Mouse (Mus musculus) forebrain, postnatal 0 days (tissue): ENCODE data around the gene Hdgfl3. TPM values are rescaled to one million over a fixed set of nuclear protein-coding genes. Genes with fewer than 3 reads are reported as not detected.

Source experiments
- ATAC-seq: fragments of 200-750 bp; cut with Nextera tagmentation; 2 replicates; pipeline ENCODE4 v1.8.0; 2017; ENCODE audit warnings: mild to moderate bottlenecking, moderate library complexity
- DNase-seq: peaks from one replicate; pipeline ENCODE4 v3.0.0-alpha.2; 2015
- H3K27ac ChIP-seq: fragments of 300-500 bp; sonication (generic); 2 replicates; pipeline ENCODE4 v1.5.1; 2014; ENCODE audit warnings: low read depth, mild to moderate bottlenecking, antibody characterized with exemption, low read length, moderate library complexity, mixed read lengths
- H3K27me3 ChIP-seq: fragments of 300-500 bp; sonication (generic); 2 replicates; pipeline ENCODE4 v1.6.1; 2014; ENCODE audit warnings: mild to moderate bottlenecking, low read length, mixed read lengths; ENCODE audit not compliant: insufficient read depth
- H3K36me3 ChIP-seq: fragments of 300-500 bp; sonication (generic); 2 replicates; pipeline ENCODE4 v1.6.1; 2014; ENCODE audit warnings: mild to moderate bottlenecking, moderate library complexity; ENCODE audit not compliant: insufficient read depth
- H3K4me1 ChIP-seq: fragments of 300-500 bp; sonication (generic); 2 replicates; pipeline ENCODE4 v1.6.1; 2014; ENCODE audit warnings: antibody characterized with exemption; ENCODE audit not compliant: insufficient read depth
- H3K4me2 ChIP-seq: fragments of 300-500 bp; sonication (generic); 2 replicates; pipeline ENCODE4 v1.6.1; 2014; ENCODE audit warnings: low read depth, mild to moderate bottlenecking, moderate library complexity
- H3K4me3 ChIP-seq: fragments of 300-500 bp; sonication (generic); 2 replicates; pipeline ENCODE4 v1.5.1; 2014; ENCODE audit warnings: low read depth, low read length, mixed read lengths
- H3K9ac ChIP-seq: fragments of 300-500 bp; sonication (generic); 2 replicates; pipeline ENCODE4 v1.6.1; 2014; ENCODE audit warnings: mild to moderate bottlenecking
- H3K9me3 ChIP-seq: fragments of 300-500 bp; sonication (generic); 2 replicates; pipeline ENCODE4 v1.6.1; 2016; ENCODE audit warnings: low read length
- CTCF ChIP-seq: sonication (generic); IDR thresholded peaks from 2 replicates; pipeline ENCODE4 v1.5.1; 2016; ENCODE audit warnings: antibody characterized with exemption, control low read depth, low read depth
- WGBS: fragments of 180-500 bp; shearing (Covaris S2); extraction: QIAGEN DNeasy Blood & Tissue Kit; methylation state at CpG from one replicate; pipeline ENCODE4 v1.1.7; 2014; 5-methylcytosine and 5-hydroxymethylcytosine counted together
- polyA plus RNA-seq: library from polyadenylated mRNA; unstranded; fragments of >200 nt; fragmentation: Nextera tagmentation; extraction: Ambion mirVana; gene quantifications from 2 replicates; pipeline ENCODE4 v1.2.1, GENCODE M21; 2015
- total RNA-seq: library from RNA; depleted of rRNA; stranded (reverse); fragments of >200 nt; gene quantifications from 2 replicates; pipeline ENCODE4 v1.2.3, GENCODE M21; 2014

Gene Hdgfl3
- total and polyA plus RNA-seq, 2 experiments from 2014 or later: 62.5 to 191 TPM

DNA sequence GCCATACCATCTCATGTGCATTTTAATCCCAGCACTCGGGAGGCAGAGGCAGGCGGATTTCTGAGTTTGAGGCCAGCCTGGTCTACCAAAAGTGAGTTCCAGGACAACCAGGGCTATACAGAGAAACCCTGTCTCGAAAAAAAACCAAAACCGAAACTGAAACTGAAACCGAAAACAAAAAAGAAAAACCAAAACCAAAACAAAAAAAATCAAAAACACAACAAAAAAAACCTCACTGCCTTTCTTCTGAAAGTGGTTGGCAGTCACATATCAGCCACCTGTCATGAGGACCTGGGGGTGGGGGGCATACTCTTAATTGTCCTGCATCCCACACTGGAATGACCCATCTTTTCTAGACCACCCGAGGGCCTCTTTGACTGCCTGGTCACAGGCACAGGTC lies 69.7 kb downstream of the Hdgfl3 start:
- Histone ChIP-seq H3K9me3 (no peaks in the 10 kb centered on the region), H3K36me3 (no peaks in the 10 kb centered on the region), H3K27me3 (no peaks in the 10 kb centered on the region), H3K27ac (no peak overlapping the region), H3K4me3 (no peak overlapping the region), H3K9ac (no peak overlapping the region), H3K4me1 (no peaks in the 10 kb centered on the region), H3K4me2 (no peak overlapping the region)
- no peak for TF ChIP-seq CTCF
- ATAC-seq (no peak), DNase-seq (no peak)
- WGBS: 89% methylated on average over 6 of the region's 6 CpGs

DNA sequence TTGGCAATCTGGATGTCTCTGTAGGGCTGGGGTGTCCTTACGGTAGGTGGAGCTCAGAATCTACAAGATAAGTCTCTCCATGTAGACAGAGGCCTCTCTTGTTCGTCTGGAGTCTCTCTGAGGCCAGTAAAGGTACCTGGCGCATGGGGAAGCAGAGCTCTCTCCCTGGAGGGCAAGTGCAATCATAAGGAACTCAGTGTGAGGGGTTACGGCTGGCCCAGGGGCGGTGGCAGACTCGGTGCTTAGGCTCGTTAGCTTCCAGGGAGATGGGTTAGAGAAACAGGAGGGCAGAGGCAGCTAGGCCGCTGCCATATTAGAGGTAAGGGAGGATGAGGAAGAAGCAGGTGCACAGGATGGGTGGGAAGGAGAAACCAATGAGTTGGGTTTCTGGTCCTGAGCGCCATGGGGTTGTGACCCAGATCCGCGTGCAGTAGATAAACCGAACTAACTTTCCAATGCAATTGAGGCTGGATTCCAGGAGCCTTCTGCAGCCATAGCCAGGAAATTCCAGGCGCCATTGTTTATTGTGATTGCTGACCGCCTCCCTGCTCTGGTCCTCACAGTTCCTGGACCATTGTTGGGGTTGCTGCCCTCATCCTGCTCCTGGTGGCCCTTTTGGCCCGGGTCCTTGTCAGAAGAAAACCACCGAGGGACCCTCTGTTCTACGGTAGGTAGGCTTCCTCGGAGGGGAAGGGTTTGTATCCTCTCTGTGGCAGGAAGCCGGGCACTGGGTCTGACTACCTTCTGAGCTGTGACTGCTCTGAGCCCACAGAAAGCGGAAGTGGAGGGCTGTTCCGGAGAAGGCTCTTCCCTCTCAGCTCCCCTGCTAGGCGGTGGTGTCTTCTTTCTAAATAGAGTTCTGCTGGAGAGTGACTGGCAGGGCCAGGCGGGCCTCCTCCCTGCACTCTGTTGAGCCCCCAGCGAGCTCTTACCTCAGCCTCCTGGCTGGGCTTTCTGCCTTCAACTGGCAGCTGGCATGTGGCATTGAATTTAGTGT lies 71.4 kb downstream of the Hdgfl3 start:
- no peak overlapping the region for H3K4me2 ChIP-seq
- H3K27ac ChIP-seq: no peak overlapping the region
- no peaks in the 10 kb centered on the region for H3K36me3 ChIP-seq
- no peaks in the 10 kb centered on the region for H3K4me1 ChIP-seq
- TF ChIP-seq CTCF: no peak
- DNase-seq (no peak), ATAC-seq (no peak)
- WGBS: 73% methylated on average over 24 of the region's 24 CpGs
- no peak overlapping the region for H3K9ac ChIP-seq
- no peaks in the 10 kb centered on the region for H3K9me3 ChIP-seq
- H3K4me3 ChIP-seq: no peak overlapping the region
- no peaks in the 10 kb centered on the region for H3K27me3 ChIP-seq

DNA sequence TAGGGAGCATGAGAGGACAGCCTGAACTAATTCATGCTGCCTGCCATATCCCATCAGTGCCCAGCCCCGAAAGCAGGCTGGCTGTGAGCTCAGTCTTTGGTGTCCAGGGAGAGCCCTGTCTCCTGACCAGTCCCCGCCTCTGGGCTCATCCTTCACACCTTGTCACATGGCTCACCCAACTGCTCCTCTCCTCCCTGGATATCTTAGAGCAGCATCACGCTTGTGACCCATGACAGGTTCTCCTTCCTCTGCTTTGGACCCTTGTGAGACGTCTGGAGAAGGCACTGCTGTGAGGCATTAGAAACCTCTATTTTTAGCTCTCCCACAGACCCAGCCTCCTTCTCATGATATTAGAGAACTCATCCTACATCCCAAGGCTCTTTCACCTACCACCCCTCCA lies 72.4 kb downstream of the Hdgfl3 start:
- Histone ChIP-seq H3K27me3 (no peaks in the 10 kb centered on the region), H3K4me3 (no peak overlapping the region), H3K27ac (no peak overlapping the region), H3K9ac (no peak overlapping the region), H3K36me3 (no peaks in the 10 kb centered on the region), H3K4me2 (no peak overlapping the region), H3K4me1 (no peaks in the 10 kb centered on the region), H3K9me3 (no peaks in the 10 kb centered on the region)
- TF ChIP-seq CTCF: no peak
- WGBS: 78% methylated on average over 4 of the region's 4 CpGs
- DNase-seq (no peak), ATAC-seq (no peak)

DNA sequence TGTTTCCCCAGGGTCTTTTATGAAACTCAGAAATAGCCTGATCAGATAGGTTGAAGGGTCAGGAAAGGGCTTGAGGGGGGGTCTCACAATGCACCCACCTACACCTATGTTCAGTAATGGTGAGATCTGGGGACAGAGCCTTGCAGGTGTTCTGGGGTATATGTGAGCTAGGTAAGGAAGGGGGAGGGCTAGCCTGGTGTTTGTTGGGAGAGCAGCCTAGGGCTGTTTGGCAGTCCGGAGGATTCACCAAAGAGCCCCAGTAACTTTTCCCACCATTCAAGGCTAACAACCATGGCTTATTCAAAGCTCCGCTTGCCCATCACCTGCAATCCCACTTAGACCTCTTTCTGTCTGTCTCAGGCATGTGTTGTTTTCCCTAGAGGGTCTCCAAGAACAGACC lies 72.8 kb downstream of the Hdgfl3 start:
- H3K36me3 ChIP-seq: no peaks in the 10 kb centered on the region
- no peaks in the 10 kb centered on the region for H3K9me3 ChIP-seq
- 89% methylated on average over 2 of the region's 2 CpGs for WGBS
- no peak overlapping the region for H3K4me3 ChIP-seq
- H3K27me3 ChIP-seq: no peaks in the 10 kb centered on the region; the same call in 1 of the 2 replicates
- ATAC-seq (no peak), DNase-seq (no peak)
- no peak overlapping the region for H3K27ac ChIP-seq
- no peak overlapping the region for H3K4me2 ChIP-seq
- H3K9ac ChIP-seq: no peak overlapping the region
- no peak for TF ChIP-seq CTCF
- H3K4me1 ChIP-seq: no peaks in the 10 kb centered on the region

DNA sequence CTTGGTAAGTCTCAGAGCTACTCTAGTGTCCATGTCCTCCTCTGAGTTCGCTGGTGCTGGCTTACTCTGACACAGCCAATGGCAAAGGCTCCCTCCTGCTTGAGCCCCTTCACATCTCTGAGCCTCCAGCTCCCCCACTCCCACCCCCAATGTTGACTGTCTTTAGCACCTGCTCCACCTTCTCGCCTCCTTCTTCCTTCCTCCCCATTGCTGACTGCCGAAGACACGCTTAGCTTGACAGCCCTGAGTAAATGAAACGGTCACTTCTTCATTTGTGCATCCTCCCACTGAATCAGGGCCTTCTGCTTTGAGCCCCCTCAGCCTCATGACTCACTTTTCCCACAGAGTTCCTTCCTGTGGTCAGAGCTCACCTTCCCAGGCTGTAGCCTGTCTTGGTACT lies 73.3 kb downstream of the Hdgfl3 start:
- no peak for TF ChIP-seq CTCF
- ATAC-seq: no peak
- 83% methylated on average over 5 of the region's 5 CpGs for WGBS

DNA sequence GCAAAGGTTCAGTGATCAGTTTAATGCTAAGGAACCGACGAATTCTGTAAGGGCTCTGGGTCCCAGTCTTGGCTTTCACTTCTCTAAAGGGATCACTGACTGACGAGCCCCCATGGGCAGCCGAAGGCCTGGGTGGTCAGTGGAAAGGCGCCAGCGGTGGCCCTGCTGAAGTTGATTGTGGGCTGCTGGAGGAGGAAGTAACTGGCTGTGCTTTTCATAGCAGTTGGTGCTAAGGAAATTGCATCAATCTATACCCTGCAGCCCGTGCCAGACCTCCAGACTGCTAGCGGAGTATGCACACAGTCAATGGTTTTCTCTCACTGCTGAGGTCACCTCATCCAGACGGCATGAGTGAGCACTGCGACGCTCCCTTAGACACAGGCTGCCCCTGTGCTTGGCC lies 74.2 kb downstream of the Hdgfl3 start:
- Histone ChIP-seq H3K4me3 (no peak overlapping the region), H3K27me3 (no peaks in the 10 kb centered on the region; the same call in 1 of the 2 replicates), H3K4me1 (no peaks in the 10 kb centered on the region), H3K36me3 (no peaks in the 10 kb centered on the region), H3K9me3 (no peaks in the 10 kb centered on the region), H3K27ac (no peak overlapping the region), H3K4me2 (peak overlapping the region; percentile 19; the same call in 1 of the 2 replicates), H3K9ac (no peak overlapping the region)
- TF ChIP-seq CTCF: no peak
- DNase-seq (peak; percentile 19), ATAC-seq (no peak; the same call in 1 of the 2 replicates)
- 43% methylated on average over 11 of the region's 11 CpGs for WGBS

More for the DNA sequence above, 73.3 kb downstream of the Hdgfl3 start:
- H3K27ac ChIP-seq: no peak overlapping the region
- H3K4me3 ChIP-seq: no peak overlapping the region
- no peaks in the 10 kb centered on the region for H3K4me1 ChIP-seq
- no peak overlapping the region for H3K4me2 ChIP-seq
- H3K36me3 ChIP-seq: no peaks in the 10 kb centered on the region
- no peak for DNase-seq
- no peaks in the 10 kb centered on the region for H3K9me3 ChIP-seq
- H3K9ac ChIP-seq: no peak overlapping the region
- H3K27me3 ChIP-seq: no peaks in the 10 kb centered on the region; the same call in 1 of the 2 replicates
